Mouse (Mus musculus): Measurements from ENCODE around the gene Fndc4.

The Fndc4 gene

DNA sequence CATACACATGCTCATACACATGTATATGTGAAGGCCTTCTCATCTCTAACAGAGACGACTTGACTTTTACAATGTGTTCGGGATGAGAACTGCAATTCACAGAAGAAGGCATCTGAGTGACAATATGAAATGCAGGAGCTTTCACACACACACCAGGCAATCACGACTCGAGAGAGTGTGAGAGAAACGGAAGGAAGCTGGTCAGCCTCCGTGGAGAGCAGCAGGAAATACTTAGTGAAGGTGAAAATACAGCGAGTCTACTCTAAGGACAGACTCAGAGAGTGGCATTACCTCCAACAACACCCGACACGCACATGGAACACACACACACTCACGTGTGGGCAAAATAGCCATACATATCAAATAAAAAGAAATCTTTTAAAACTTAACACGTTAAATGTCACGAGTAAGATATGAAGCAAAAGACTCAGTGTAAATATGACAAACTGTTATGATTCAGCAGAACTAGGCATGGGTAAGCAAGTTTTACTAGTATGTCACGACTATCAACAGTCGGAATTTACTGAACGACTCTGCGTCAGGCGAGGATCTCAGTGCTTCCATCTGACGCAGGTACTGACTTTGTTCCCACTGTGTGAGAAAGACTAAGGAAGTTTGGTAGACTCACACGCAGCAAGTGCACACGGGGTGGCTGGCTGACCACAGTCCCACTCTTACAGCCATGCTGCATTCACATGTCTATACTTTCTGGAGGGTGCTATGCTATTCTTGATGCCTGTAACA, 16.5 kb downstream of the Fndc4 start:
- H3K36me3 ChIP-seq (ENCODE audit: insufficient read depth, low read length) = peaks cover 61% of the 10 kb centered on the region
- H3K9me3 ChIP-seq (ENCODE audit: low read length) = no peaks in the 10 kb centered on the region
- no peak for TF ChIP-seq CTCF (conservative IDR thresholded peaks at IDR 0.05; ENCODE audit: low read length)
- TF ChIP-seq NANOG (IDR thresholded peaks at IDR 0.05; ENCODE audit: borderline replicate concordance, low read length) = no peak
- TF ChIP-seq POU5F1 (IDR thresholded peaks at IDR 0.05; ENCODE audit: borderline replicate concordance, low read length) = no peak
- H3K27me3 ChIP-seq (ENCODE audit: insufficient read depth, low read length) = no peaks in the 10 kb centered on the region
- no peak overlapping the region for H3K4me3 ChIP-seq (replicated peaks; ENCODE audit: low read length)
- no peaks in the 10 kb centered on the region for H3K4me1 ChIP-seq (replicated peaks; ENCODE audit: low read depth, low read length)

GRCm38 (mm10) chr5:31273018-31273417, 22.9 kb downstream of the Fndc4 start:
- no peak for TF ChIP-seq NANOG (IDR thresholded peaks at IDR 0.05; ENCODE audit: borderline replicate concordance, low read length)
- no peak for TF ChIP-seq CTCF (conservative IDR thresholded peaks at IDR 0.05; ENCODE audit: low read length)
- no peak for TF ChIP-seq POU5F1 (IDR thresholded peaks at IDR 0.05; ENCODE audit: borderline replicate concordance, low read length)
- H3K4me1 ChIP-seq (replicated peaks; ENCODE audit: low read depth, low read length) = no peaks in the 10 kb centered on the region
- H3K4me3 ChIP-seq (replicated peaks; ENCODE audit: low read length) = no peak overlapping the region
- H3K9me3 ChIP-seq (ENCODE audit: low read length) = no peaks in the 10 kb centered on the region
- no peaks in the 10 kb centered on the region for H3K27me3 ChIP-seq (ENCODE audit: insufficient read depth, low read length)
- H3K36me3 ChIP-seq (ENCODE audit: insufficient read depth, low read length) = peaks cover 40% of the 10 kb centered on the region

DNA sequence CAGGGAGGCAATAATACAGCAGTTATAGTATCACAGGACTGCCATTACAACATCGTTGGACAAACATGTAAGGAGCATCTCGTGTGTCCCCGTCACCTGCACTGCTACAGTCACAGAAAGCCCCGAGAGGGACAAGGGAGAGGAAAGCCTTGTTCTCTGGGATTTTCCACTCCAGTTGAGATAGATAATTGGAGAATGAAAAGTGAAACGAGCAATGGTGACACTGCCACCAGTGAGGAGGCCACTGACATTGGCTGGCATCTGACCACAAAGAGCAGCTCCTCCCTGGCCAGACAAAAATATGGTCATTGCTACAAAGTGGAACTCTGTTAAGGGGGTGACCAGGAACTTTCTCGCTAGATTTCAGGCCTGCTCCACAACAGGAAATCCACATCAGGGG, 28.2 kb downstream of the Fndc4 start:
- TF ChIP-seq NANOG (IDR thresholded peaks at IDR 0.05; ENCODE audit: borderline replicate concordance, low read length) (no peak), POU5F1 (IDR thresholded peaks at IDR 0.05; ENCODE audit: borderline replicate concordance, low read length) (no peak), CTCF (conservative IDR thresholded peaks at IDR 0.05; ENCODE audit: low read length) (no peak)
- Histone ChIP-seq H3K36me3 (ENCODE audit: insufficient read depth, low read length) (peaks cover 81% of the 10 kb centered on the region), H3K4me3 (replicated peaks; ENCODE audit: low read length) (no peak overlapping the region), H3K27me3 (ENCODE audit: insufficient read depth, low read length) (no peaks in the 10 kb centered on the region), H3K9me3 (ENCODE audit: low read length) (no peaks in the 10 kb centered on the region), H3K4me1 (replicated peaks; ENCODE audit: low read depth, low read length) (no peaks in the 10 kb centered on the region)

GRCm38 (mm10) chr5:31266101-31266500, 29.8 kb downstream of the Fndc4 start:
- Histone ChIP-seq H3K36me3 (ENCODE audit: insufficient read depth, low read length) (peaks cover 87% of the 10 kb centered on the region), H3K4me3 (replicated peaks; ENCODE audit: low read length) (no peak overlapping the region), H3K4me1 (replicated peaks; ENCODE audit: low read depth, low read length) (no peaks in the 10 kb centered on the region), H3K27me3 (ENCODE audit: insufficient read depth, low read length) (no peaks in the 10 kb centered on the region), H3K9me3 (ENCODE audit: low read length) (no peaks in the 10 kb centered on the region)
- TF ChIP-seq POU5F1 (IDR thresholded peaks at IDR 0.05; ENCODE audit: borderline replicate concordance, low read length) (no peak), NANOG (IDR thresholded peaks at IDR 0.05; ENCODE audit: borderline replicate concordance, low read length) (no peak), CTCF (conservative IDR thresholded peaks at IDR 0.05; ENCODE audit: low read length) (no peak)

DNA sequence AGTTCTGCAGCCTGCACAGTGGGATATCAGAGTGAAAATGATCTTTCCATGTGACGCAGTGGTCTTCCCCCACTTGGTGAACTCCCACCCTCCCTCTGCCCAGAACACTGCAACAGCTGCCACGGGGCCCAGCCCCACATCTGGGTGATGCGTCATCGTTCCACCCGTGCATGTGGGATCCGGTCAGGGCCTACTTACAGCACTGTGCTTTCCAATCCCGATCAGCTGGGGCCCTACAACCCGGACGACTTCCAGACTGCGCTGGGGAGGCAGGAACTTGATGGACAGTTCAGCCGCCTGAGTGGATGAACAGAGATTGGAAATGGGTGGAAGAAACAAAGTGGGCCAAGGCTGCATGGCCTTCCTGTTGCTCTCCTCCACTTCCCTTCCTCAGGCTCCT, 38.3 kb downstream of the Fndc4 start:
- TF ChIP-seq CTCF (conservative IDR thresholded peaks at IDR 0.05; ENCODE audit: low read length) (no peak), NANOG (IDR thresholded peaks at IDR 0.05; ENCODE audit: borderline replicate concordance, low read length) (no peak), POU5F1 (IDR thresholded peaks at IDR 0.05; ENCODE audit: borderline replicate concordance, low read length) (no peak)
- H3K4me1 ChIP-seq (replicated peaks; ENCODE audit: low read depth, low read length) = peaks cover 37% of the 10 kb centered on the region
- peaks cover 83% of the 10 kb centered on the region for H3K36me3 ChIP-seq (ENCODE audit: insufficient read depth, low read length)
- H3K4me3 ChIP-seq (replicated peaks; ENCODE audit: low read length) = no peak overlapping the region
- H3K27me3 ChIP-seq (ENCODE audit: insufficient read depth, low read length) = no peaks in the 10 kb centered on the region
- H3K9me3 ChIP-seq (ENCODE audit: low read length) = no peaks in the 10 kb centered on the region

GRCm38 (mm10) chr5:31255971-31256370, 39.9 kb downstream of the Fndc4 start:
- H3K4me3 ChIP-seq (replicated peaks; ENCODE audit: low read length) = no peak overlapping the region
- H3K36me3 ChIP-seq (ENCODE audit: insufficient read depth, low read length) = peaks cover 72% of the 10 kb centered on the region
- peaks cover 7% of the 10 kb centered on the region for H3K27me3 ChIP-seq (ENCODE audit: insufficient read depth, low read length)
- TF ChIP-seq CTCF (conservative IDR thresholded peaks at IDR 0.05; ENCODE audit: low read length) (no peak), POU5F1 (IDR thresholded peaks at IDR 0.05; ENCODE audit: borderline replicate concordance, low read length) (no peak)
- H3K4me1 ChIP-seq (replicated peaks; ENCODE audit: low read depth, low read length) = peaks cover 49% of the 10 kb centered on the region
- H3K9me3 ChIP-seq (ENCODE audit: low read length) = no peaks in the 10 kb centered on the region

GRCm38 (mm10) chr5:31255381-31255780, 40.5 kb downstream of the Fndc4 start:
- no peak overlapping the region for H3K4me3 ChIP-seq (replicated peaks; ENCODE audit: low read length)
- H3K36me3 ChIP-seq (ENCODE audit: insufficient read depth, low read length) = peaks cover 72% of the 10 kb centered on the region
- H3K27me3 ChIP-seq (ENCODE audit: insufficient read depth, low read length) = peaks cover 7% of the 10 kb centered on the region
- no peaks in the 10 kb centered on the region for H3K9me3 ChIP-seq (ENCODE audit: low read length)
- TF ChIP-seq POU5F1 (IDR thresholded peaks at IDR 0.05; ENCODE audit: borderline replicate concordance, low read length) (no peak), NANOG (IDR thresholded peaks at IDR 0.05; ENCODE audit: borderline replicate concordance, low read length) (no peak), CTCF (conservative IDR thresholded peaks at IDR 0.05; ENCODE audit: low read length) (no peak)
- H3K4me1 ChIP-seq (replicated peaks; ENCODE audit: low read depth, low read length) = peaks cover 55% of the 10 kb centered on the region

- TF ChIP-seq POU5F1 (IDR thresholded peaks at IDR 0.05; ENCODE audit: borderline replicate concordance, low read length) = no peak
- no peak for TF ChIP-seq CTCF (conservative IDR thresholded peaks at IDR 0.05; ENCODE audit: low read length)
- no peak for TF ChIP-seq NANOG (IDR thresholded peaks at IDR 0.05; ENCODE audit: borderline replicate concordance, low read length)
- Histone ChIP-seq H3K36me3 (ENCODE audit: insufficient read depth, low read length) (peaks cover 72% of the 10 kb centered on the region), H3K4me3 (replicated peaks; ENCODE audit: low read length) (0 out of 2 replicates have a peak overlapping the region, but pooled peaks have one; percentile 14), H3K4me1 (replicated peaks; ENCODE audit: low read depth, low read length) (peaks cover 55% of the 10 kb centered on the region), H3K9me3 (ENCODE audit: low read length) (no peaks in the 10 kb centered on the region), H3K27me3 (ENCODE audit: insufficient read depth, low read length) (peaks cover 7% of the 10 kb centered on the region)
Measured at GRCm38 (mm10) chr5:31254901-31255300, 41.0 kb downstream of the Fndc4 start.

DNA sequence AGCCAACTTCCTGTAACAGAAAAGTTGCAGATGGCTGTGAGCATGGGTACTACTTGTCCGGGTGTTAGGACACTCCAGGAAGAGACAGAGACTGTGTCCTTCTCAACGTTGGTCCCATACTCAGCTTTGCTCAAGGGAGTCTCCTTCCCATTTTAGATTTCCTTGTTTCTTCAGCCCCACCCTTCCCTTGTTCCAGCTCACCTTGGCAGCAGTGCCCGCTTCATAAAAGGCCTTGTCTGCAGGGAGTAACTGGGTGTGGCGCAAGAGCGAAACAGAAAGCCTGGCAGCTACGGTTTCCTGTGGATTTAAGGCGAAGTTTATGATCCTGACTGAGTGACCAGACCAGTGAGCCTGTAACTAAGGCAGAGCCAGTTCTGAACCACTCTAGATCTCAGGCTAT, 41.4 kb downstream of the Fndc4 start:
- TF ChIP-seq NANOG (IDR thresholded peaks at IDR 0.05; ENCODE audit: borderline replicate concordance, low read length) (no peak), CTCF (conservative IDR thresholded peaks at IDR 0.05; ENCODE audit: low read length) (no peak), POU5F1 (IDR thresholded peaks at IDR 0.05; ENCODE audit: borderline replicate concordance, low read length) (no peak)
- Histone ChIP-seq H3K27me3 (ENCODE audit: insufficient read depth, low read length) (peaks cover 7% of the 10 kb centered on the region), H3K4me3 (replicated peaks; ENCODE audit: low read length) (0 out of 2 replicates have a peak overlapping the region, but pooled peaks have one; percentile 14), H3K36me3 (ENCODE audit: insufficient read depth, low read length) (peaks cover 72% of the 10 kb centered on the region), H3K4me1 (replicated peaks; ENCODE audit: low read depth, low read length) (peaks cover 55% of the 10 kb centered on the region), H3K9me3 (ENCODE audit: low read length) (no peaks in the 10 kb centered on the region)
